Mouse (Mus musculus): ENCODE data around the gene 4930558C23Rik. TPM values are rescaled to one million over a fixed set of nuclear protein-coding genes. Genes with fewer than 3 reads are reported as not detected.
"Not testable (repeated sequence)": the region's sequence is repeated elsewhere in the genome, so short reads cannot be mapped to it uniquely, and the experiment has no call there.

The 4930558C23Rik gene
- polyA plus RNA-seq, 2 experiments = not detected

DNA sequence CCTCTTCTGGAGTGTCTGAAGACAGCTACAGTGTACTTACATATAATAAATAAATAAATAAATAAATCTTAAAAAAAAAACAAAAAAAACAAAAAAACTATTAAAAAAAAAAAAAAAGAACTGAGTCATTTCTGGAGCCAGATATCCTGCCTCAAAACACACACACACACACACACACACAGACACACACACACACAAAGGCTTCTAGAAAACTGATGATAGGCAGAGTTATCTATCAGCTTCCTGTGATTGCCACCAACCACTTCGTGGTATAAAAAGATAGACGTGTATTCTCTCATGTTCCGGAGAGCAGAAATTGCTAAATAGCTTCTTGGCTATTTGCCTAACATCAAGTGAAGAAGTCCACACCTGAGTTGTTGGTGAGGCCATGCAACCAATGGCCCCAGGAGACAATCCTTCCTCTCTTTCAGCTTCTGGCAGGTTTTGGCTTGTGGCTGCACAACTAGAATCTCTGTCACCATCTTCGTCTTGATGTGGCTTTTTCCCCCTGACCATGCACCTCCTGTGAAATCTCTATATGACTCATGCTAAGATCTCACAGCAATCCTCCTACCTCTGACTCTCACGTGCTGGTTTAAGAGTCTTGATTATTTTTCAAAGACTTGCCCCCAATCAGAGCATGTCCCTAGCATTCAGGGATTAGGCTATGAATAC lies 17.1 kb downstream of the 4930558C23Rik start:
- TF ChIP-seq CTCF (IDR thresholded peaks at IDR 0.05; ENCODE audit: low read depth) = no peak
- no peak for TF ChIP-seq EP300 (IDR thresholded peaks at IDR 0.05; ENCODE audit: low read depth)
- DNase-seq (ENCODE audit: low read depth in 3 of 3, low spot score in 3 of 3) (no peak), ATAC-seq (ENCODE audit: insufficient read depth) (no peak)
- no peaks in the 10 kb centered on the region for H3K9me3 ChIP-seq (ENCODE audit: control insufficient read depth, low read length)
- no peak overlapping the region for H3K4me2 ChIP-seq (ENCODE audit: low read depth)
- no peaks in the 10 kb centered on the region for H3K27me3 ChIP-seq (ENCODE audit: control insufficient read depth, insufficient read depth, low read length)
- H3K9ac ChIP-seq (replicated peaks) = no peak overlapping the region
- H3K27ac ChIP-seq = no peak overlapping the region
- H3K36me3 ChIP-seq (replicated peaks; ENCODE audit: control insufficient read depth, insufficient read depth, low read depth) = no peaks in the 10 kb centered on the region
- no peaks in the 10 kb centered on the region; a peak in 1 of 4 replicates for H3K4me1 ChIP-seq (replicated peaks; ENCODE audit: control insufficient read depth in 2 of 2, insufficient read depth in 2 of 2, low read length in 1 of 2)
- WGBS (ENCODE audit: insufficient replicate concordance) = 29% methylated on average over 5 of the region's 5 CpGs
- no peak overlapping the region for H3K4me3 ChIP-seq (ENCODE audit: insufficient read depth in 1 of 2, low read depth in 2 of 2, low read length in 2 of 2)

DNA sequence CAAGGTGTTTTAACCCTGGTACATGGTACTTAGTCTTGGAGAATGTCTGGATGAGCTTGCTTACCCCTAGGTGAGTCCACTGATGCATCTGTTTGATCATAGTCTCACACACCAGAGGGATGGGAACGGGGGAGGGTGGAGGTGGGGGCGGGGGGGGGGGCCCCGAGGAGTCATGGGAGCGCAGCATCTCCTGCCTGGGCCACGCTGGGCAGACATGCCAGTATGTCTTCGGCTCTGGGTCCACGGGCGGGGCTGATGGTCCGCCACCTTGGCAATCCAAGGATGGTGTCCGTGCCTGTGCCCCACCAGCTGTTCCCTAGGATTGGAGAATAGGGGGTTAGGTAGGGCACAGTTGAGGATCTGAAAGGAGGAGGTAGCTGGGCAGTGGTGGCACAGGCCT lies 29.4 kb downstream of the 4930558C23Rik start:
- Histone ChIP-seq H3K4me2 (ENCODE audit: low read depth) (no peak overlapping the region), H3K4me3 (ENCODE audit: insufficient read depth in 1 of 2, low read depth in 2 of 2, low read length in 2 of 2) (no peak overlapping the region), H3K9ac (replicated peaks) (no peak overlapping the region), H3K36me3 (replicated peaks; ENCODE audit: control insufficient read depth, insufficient read depth, low read depth) (no peaks in the 10 kb centered on the region), H3K4me1 (replicated peaks; ENCODE audit: control insufficient read depth in 2 of 2, insufficient read depth in 2 of 2, low read length in 1 of 2) (no peaks in the 10 kb centered on the region), H3K9me3 (ENCODE audit: control insufficient read depth, low read length) (peaks cover 8% of the 10 kb centered on the region), H3K27me3 (ENCODE audit: control insufficient read depth, insufficient read depth, low read length) (no peaks in the 10 kb centered on the region), H3K27ac (no peak overlapping the region)
- TF ChIP-seq CTCF (IDR thresholded peaks at IDR 0.05; ENCODE audit: low read depth) = no peak
- no peak for TF ChIP-seq EP300 (IDR thresholded peaks at IDR 0.05; ENCODE audit: low read depth)
- ATAC-seq (ENCODE audit: insufficient read depth) = no peak
- no peak for DNase-seq (ENCODE audit: low read depth in 3 of 3, low spot score in 3 of 3)
- 73% methylated on average over 10 of the region's 10 CpGs for WGBS (ENCODE audit: insufficient replicate concordance)

DNA sequence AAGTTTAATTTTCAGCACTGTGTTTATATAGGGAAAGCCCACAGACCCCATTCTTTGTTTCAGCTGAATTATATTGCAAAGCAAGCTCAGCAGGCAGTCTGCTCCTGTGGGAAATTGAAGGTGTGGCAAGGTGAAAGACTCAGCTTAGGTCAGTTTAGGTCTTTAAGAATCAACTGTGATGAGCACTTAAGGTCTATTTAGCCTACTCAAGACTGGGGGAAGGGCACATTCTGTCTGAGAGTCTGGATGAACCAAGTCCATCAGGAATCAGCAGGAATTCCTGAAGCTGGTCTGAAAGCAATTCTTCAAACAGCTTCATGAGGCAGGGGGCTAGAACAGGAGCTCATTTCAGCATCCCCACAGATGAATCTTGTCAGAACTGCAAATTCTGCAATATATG lies 32.5 kb downstream of the 4930558C23Rik start:
- ATAC-seq (ENCODE audit: insufficient read depth) (no peak), DNase-seq (ENCODE audit: low read depth in 3 of 3, low spot score in 3 of 3) (no peak)
- H3K36me3 ChIP-seq (replicated peaks; ENCODE audit: control insufficient read depth, insufficient read depth, low read depth) = no peaks in the 10 kb centered on the region
- H3K9me3 ChIP-seq (ENCODE audit: control insufficient read depth, low read length) = no peaks in the 10 kb centered on the region
- H3K4me3 ChIP-seq (ENCODE audit: insufficient read depth in 1 of 2, low read depth in 2 of 2, low read length in 2 of 2) = no peak overlapping the region
- TF ChIP-seq CTCF (IDR thresholded peaks at IDR 0.05; ENCODE audit: low read depth) (no peak), EP300 (IDR thresholded peaks at IDR 0.05; ENCODE audit: low read depth) (no peak)
- no peaks in the 10 kb centered on the region for H3K27me3 ChIP-seq (ENCODE audit: control insufficient read depth, insufficient read depth, low read length)
- no peak overlapping the region for H3K9ac ChIP-seq (replicated peaks)
- no peaks in the 10 kb centered on the region for H3K4me1 ChIP-seq (replicated peaks; ENCODE audit: control insufficient read depth in 2 of 2, insufficient read depth in 2 of 2, low read length in 1 of 2)
- H3K27ac ChIP-seq = no peak overlapping the region
- H3K4me2 ChIP-seq (ENCODE audit: low read depth) = no peak overlapping the region

DNA sequence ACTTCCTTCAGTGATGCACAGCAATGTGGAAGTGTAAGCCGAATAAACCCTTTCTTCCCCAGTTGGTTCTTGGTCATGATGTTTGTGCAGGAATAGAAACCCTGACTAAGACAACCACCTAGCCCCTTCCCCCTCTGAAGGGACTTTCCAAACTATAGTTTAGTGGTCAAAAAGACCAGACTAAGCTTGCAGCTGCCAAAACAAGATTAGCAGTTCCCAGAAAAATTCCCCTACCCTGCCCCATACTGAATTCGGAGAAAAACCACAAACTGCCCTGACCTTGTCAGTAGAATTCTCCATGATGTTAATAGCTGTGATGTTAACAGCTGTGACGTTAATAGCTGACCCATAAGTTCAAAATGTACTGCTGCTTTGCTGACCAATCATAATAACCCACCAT lies 42.4 kb downstream of the 4930558C23Rik start:
- Histone ChIP-seq H3K4me2 (ENCODE audit: low read depth) (peak overlapping the region; percentile 28; the same call in 1 of the 2 replicates), H3K4me1 (replicated peaks; ENCODE audit: control insufficient read depth in 2 of 2, insufficient read depth in 2 of 2, low read length in 1 of 2) (peaks cover 2 to 20% of the 10 kb centered on the region in 2 experiments; a peak in 2 of 4 replicates)
- not testable (repeated sequence) for H3K9me3 ChIP-seq (ENCODE audit: control insufficient read depth, low read length); H3K9ac ChIP-seq (replicated peaks); H3K4me3 ChIP-seq (ENCODE audit: insufficient read depth in 1 of 2, low read depth in 2 of 2, low read length in 2 of 2); H3K36me3 ChIP-seq (replicated peaks; ENCODE audit: control insufficient read depth, insufficient read depth, low read depth); H3K27ac ChIP-seq; ATAC-seq (ENCODE audit: insufficient read depth); H3K27me3 ChIP-seq (ENCODE audit: control insufficient read depth, insufficient read depth, low read length)
- TF ChIP-seq EP300 (IDR thresholded peaks at IDR 0.05; ENCODE audit: low read depth) = peak; percentile 45
- peak; percentile 29 to 66 (median 45) for DNase-seq (ENCODE audit: low read depth in 3 of 3, low spot score in 3 of 3)
- 30% methylated on average over 3 of the region's 3 CpGs for WGBS (ENCODE audit: insufficient replicate concordance)

DNA sequence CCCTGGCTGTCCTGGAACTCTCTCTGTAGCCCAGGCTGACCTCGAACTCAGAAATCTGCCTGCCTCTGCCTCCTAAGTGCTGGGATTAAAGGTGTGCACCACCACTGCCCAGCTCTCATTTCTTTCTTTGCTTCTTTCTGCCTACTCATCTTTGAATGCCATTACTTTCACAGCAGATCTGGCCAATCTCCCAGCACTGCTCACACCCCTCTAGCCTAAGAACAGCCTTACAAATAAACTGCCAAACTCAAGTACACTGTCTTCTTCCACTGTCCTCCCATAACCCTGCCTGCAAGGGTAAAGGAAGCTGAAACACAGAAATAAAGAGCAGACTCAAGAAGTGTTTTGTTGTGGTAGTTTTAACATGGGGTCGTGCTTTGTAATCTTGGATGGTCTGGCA lies 44.9 kb downstream of the 4930558C23Rik start:
- ATAC-seq (ENCODE audit: insufficient read depth) (no peak), DNase-seq (ENCODE audit: low read depth in 3 of 3, low spot score in 3 of 3) (no peak)
- Histone ChIP-seq H3K27ac (no peak overlapping the region), H3K4me3 (ENCODE audit: insufficient read depth in 1 of 2, low read depth in 2 of 2, low read length in 2 of 2) (no peak overlapping the region), H3K36me3 (replicated peaks; ENCODE audit: control insufficient read depth, insufficient read depth, low read depth) (peaks cover 12% of the 10 kb centered on the region), H3K4me1 (replicated peaks; ENCODE audit: control insufficient read depth in 2 of 2, insufficient read depth in 2 of 2, low read length in 1 of 2) (peaks cover 2 to 20% of the 10 kb centered on the region in 2 experiments; a peak in 2 of 4 replicates), H3K27me3 (ENCODE audit: control insufficient read depth, insufficient read depth, low read length) (no peaks in the 10 kb centered on the region), H3K4me2 (ENCODE audit: low read depth) (no peak overlapping the region), H3K9me3 (ENCODE audit: control insufficient read depth, low read length) (no peaks in the 10 kb centered on the region), H3K9ac (replicated peaks) (no peak overlapping the region)
- TF ChIP-seq CTCF (IDR thresholded peaks at IDR 0.05; ENCODE audit: low read depth) = no peak
- no peak for TF ChIP-seq EP300 (IDR thresholded peaks at IDR 0.05; ENCODE audit: low read depth)
- 77% methylated on average over 2 of the region's 2 CpGs for WGBS (ENCODE audit: insufficient replicate concordance)

Measured in liver, embryonic 14.5 days (tissue).